21 mouse cellular contexts compared by ENCODE assay signal in the genomic region with DNA sequence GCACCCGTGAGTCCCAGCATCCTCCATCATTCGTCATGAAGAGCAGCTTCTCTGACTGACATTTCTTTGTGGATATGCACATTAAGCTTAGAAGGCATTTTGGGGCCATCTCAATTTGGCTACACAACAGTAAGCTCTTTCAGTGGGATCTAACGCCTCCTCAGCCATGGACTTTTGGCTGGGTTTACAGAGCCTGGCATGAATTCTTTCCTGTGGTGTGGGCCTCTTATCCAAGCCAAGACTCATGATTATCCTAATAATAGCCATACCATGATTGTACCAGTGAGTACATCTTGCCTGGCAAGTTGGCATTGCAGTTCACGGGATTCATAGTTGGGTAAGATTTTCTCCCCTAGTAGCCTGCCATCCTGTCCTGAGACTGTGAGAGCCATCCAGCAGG.
A peak's percentile ranks its signal among the peaks of the same experiment; 100 is the strongest.
DNase-seq lines count a peak whose midpoint lies in the region; ATAC-seq lines count a peak whose summit lies in the region.
"Had no signal": no experiment of that assay in that cellular context is flagged by ENCODE, and none has a peak within 500 bp of the region (broad histone marks: within the 10 kb centered on the region; RNA-seq: fewer than 3 reads in every experiment).

No protein-coding gene starts in this region.

- H3K4me2 ChIP-seq in heart, embryonic 12.5 days, result no peak overlapping the region
- no peak overlapping the region for H3K4me2 ChIP-seq in forebrain, embryonic 11.5 days (ENCODE audit: low read depth, low read length, severe bottlenecking)
- H3K4me2 ChIP-seq in forebrain, embryonic 12.5 days, result no peak overlapping the region
- H3K4me2 ChIP-seq: embryonic facial prominence, embryonic 15.5 days; forebrain, embryonic 13.5 days; neural tube, embryonic 15.5 days had no signal

- peak; percentile 69 to 72 for DNase-seq in heart, adult 18-20 months
- peak; percentile 82 for DNase-seq in Muller cell, postnatal 12 days (ENCODE audit: inconsistent ontology term)
- peak; percentile 80 to 86 for DNase-seq in cerebellum, adult 18-20 months
- peak; percentile 78 to 84 for DNase-seq in cerebellum, postnatal 36 days
- no peak for DNase-seq in forebrain, embryonic 11.5 days (ENCODE audit: low spot score)
- DNase-seq in testis, postnatal 10 days (ENCODE audit: low spot score), result no peak
- DNase-seq: adrenal gland, postnatal 10 days; gastrocnemius, postnatal 36 days; kidney, adult 2 months; kidney, postnatal 25 days; lung, adult 2 months; lung, postnatal 36 days; right cerebral cortex, postnatal 4 days; thymus, postnatal 4 days had no signal

- 80% methylated on average over 4 of the region's 4 CpGs for WGBS in heart, embryonic 12.5 days
- WGBS in forebrain, embryonic 11.5 days, result 92% methylated on average over 4 of the region's 4 CpGs
- WGBS in forebrain, embryonic 12.5 days, result 91% methylated on average over 4 of the region's 4 CpGs

- no peaks in the 10 kb centered on the region for H3K36me3 ChIP-seq in heart, embryonic 12.5 days
- no peaks in the 10 kb centered on the region for H3K36me3 ChIP-seq in forebrain, embryonic 11.5 days (ENCODE audit: control insufficient read depth, insufficient read depth, low read length)
- H3K36me3 ChIP-seq in forebrain, embryonic 12.5 days (replicated peaks), result no peaks in the 10 kb centered on the region
- H3K36me3 ChIP-seq: embryonic facial prominence, embryonic 15.5 days; midbrain, embryonic 10.5 days; neural tube, embryonic 15.5 days had no signal

- no peak for ATAC-seq in heart, embryonic 12.5 days (ENCODE audit: insufficient number of reproducible peaks, low FRiP score)
- ATAC-seq in forebrain, embryonic 11.5 days (replicated peaks; ENCODE audit: low FRiP score), result no peak
- no peak for ATAC-seq in forebrain, embryonic 12.5 days (ENCODE audit: low FRiP score)
- ATAC-seq: forebrain, embryonic 13.5 days; hindbrain, embryonic 16.5 days had no signal

- no peak overlapping the region for H3K27ac ChIP-seq in heart, embryonic 12.5 days (ENCODE audit: poor library complexity, severe bottlenecking)
- no peak overlapping the region for H3K27ac ChIP-seq in forebrain, embryonic 11.5 days (ENCODE audit: low read depth, low read length)
- H3K27ac ChIP-seq in forebrain, embryonic 12.5 days, result no peak overlapping the region
- H3K27ac ChIP-seq: embryonic facial prominence, embryonic 15.5 days; forebrain, embryonic 13.5 days; midbrain, embryonic 10.5 days; neural tube, embryonic 15.5 days had no signal

- H3K27me3 ChIP-seq in heart, embryonic 12.5 days (replicated peaks), result no peaks in the 10 kb centered on the region
- H3K27me3 ChIP-seq in forebrain, embryonic 11.5 days (ENCODE audit: control insufficient read depth, insufficient read depth, low read length), result no peaks in the 10 kb centered on the region
- no peaks in the 10 kb centered on the region for H3K27me3 ChIP-seq in forebrain, embryonic 12.5 days
- H3K27me3 ChIP-seq: embryonic facial prominence, embryonic 15.5 days; forebrain, embryonic 13.5 days; neural tube, embryonic 15.5 days had no signal

- no peak overlapping the region for H3K9ac ChIP-seq in heart, embryonic 12.5 days
- H3K9ac ChIP-seq in forebrain, embryonic 11.5 days (ENCODE audit: low read length), result no peak overlapping the region
- H3K9ac ChIP-seq in forebrain, embryonic 12.5 days, result no peak overlapping the region
- H3K9ac ChIP-seq: embryonic facial prominence, embryonic 15.5 days; forebrain, embryonic 13.5 days; neural tube, embryonic 15.5 days had no signal

- no peak overlapping the region for H3K4me3 ChIP-seq in heart, embryonic 12.5 days
- no peak overlapping the region for H3K4me3 ChIP-seq in forebrain, embryonic 11.5 days (ENCODE audit: low read depth, low read length)
- no peak overlapping the region for H3K4me3 ChIP-seq in forebrain, embryonic 12.5 days (replicated peaks)
- H3K4me3 ChIP-seq: embryonic facial prominence, embryonic 15.5 days; forebrain, embryonic 13.5 days; midbrain, embryonic 10.5 days; neural tube, embryonic 15.5 days had no signal

- H3K9me3 ChIP-seq in heart, embryonic 12.5 days (replicated peaks), result no peaks in the 10 kb centered on the region
- H3K9me3 ChIP-seq in forebrain, embryonic 11.5 days (ENCODE audit: control insufficient read depth, low read length), result no peaks in the 10 kb centered on the region
- H3K9me3 ChIP-seq in forebrain, embryonic 12.5 days, result no peaks in the 10 kb centered on the region
- H3K9me3 ChIP-seq: embryonic facial prominence, embryonic 15.5 days; forebrain, embryonic 13.5 days; midbrain, embryonic 10.5 days; neural tube, embryonic 15.5 days had no signal

- no peaks in the 10 kb centered on the region for H3K4me1 ChIP-seq in heart, embryonic 12.5 days (replicated peaks)
- no peaks in the 10 kb centered on the region for H3K4me1 ChIP-seq in forebrain, embryonic 11.5 days (replicated peaks; ENCODE audit: control insufficient read depth, insufficient read depth, low read length)
- H3K4me1 ChIP-seq in forebrain, embryonic 12.5 days, result no peaks in the 10 kb centered on the region
- H3K4me1 ChIP-seq: embryonic facial prominence, embryonic 15.5 days; forebrain, embryonic 13.5 days; midbrain, embryonic 10.5 days; neural tube, embryonic 15.5 days had no signal

Comparison
In these comparisons a context has a peak if more than half of its experiments do, and no peak if none do; other contexts are left out.
1. DNase-seq: peak in heart, adult 18-20 months (2 of 2), Muller cell, postnatal 12 days (single experiment), cerebellum, adult 18-20 months (2 of 2) and cerebellum, postnatal 36 days (2 of 2); none in forebrain, embryonic 11.5 days (single experiment) and testis, postnatal 10 days (single experiment).